In genomic region chr7:112169955-112170692, GRCm38 (mm10) we compare ENCODE assay signal across 7 mouse cellular contexts. TPM values are rescaled to one million over a fixed set of nuclear protein-coding genes. Genes with fewer than 3 reads are reported as not detected.
DNase-seq lines count a peak whose midpoint lies in the region; ATAC-seq and TF ChIP-seq lines count a peak whose summit lies in the region.

No protein-coding gene starts in this region.

- intact Hi-C loops in gastrocnemius, adult 2 months (cut with DNase I): no loop called here

- no peaks in the 10 kb centered on the region for H3K27me3 ChIP-seq in hindbrain, embryonic 15.5 days

- H3K36me3 ChIP-seq in hindbrain, embryonic 15.5 days: no peaks in the 10 kb centered on the region

- no peaks in the 10 kb centered on the region for H3K4me1 ChIP-seq in hindbrain, embryonic 15.5 days (replicated peaks)

- H3K9ac ChIP-seq in hindbrain, embryonic 15.5 days: no peak overlapping the region

- WGBS in hindbrain, embryonic 15.5 days: 18% methylated on average over 10 of the region's 10 CpGs

- no peak overlapping the region for H3K4me2 ChIP-seq in hindbrain, embryonic 15.5 days

- TF ChIP-seq CTCF in gastrocnemius, adult 2 months (IDR thresholded peaks at IDR 0.05): no peak

- peak; percentile 70 to 81 for DNase-seq in right cerebral cortex, postnatal 10 days (ENCODE audit: low spot score in 2 of 2)
- no peak for DNase-seq in right cerebral cortex, postnatal 4 days
- DNase-seq in lung, postnatal 14 days: peak; percentile 32
- DNase-seq in gastrocnemius, adult 2 months: no peak
- no peak for DNase-seq in adrenal gland, adult 18-20 months (ENCODE audit: low spot score in 2 of 2)

- no peaks in the 10 kb centered on the region for H3K9me3 ChIP-seq in hindbrain, embryonic 15.5 days

- no peak overlapping the region for H3K4me3 ChIP-seq in hindbrain, embryonic 15.5 days
- no peak overlapping the region for H3K4me3 ChIP-seq in gastrocnemius, adult 2 months

- H3K27ac ChIP-seq in hindbrain, embryonic 15.5 days (replicated peaks): 0 out of 2 replicates have a peak overlapping the region, but pooled peaks have one; percentile 32
- no peak overlapping the region for H3K27ac ChIP-seq in gastrocnemius, adult 2 months

- peak; percentile 79 for ATAC-seq in hindbrain, embryonic 15.5 days (ENCODE audit: low FRiP score, low read depth)
- ATAC-seq in erythroblast, adult 5-6 weeks (replicated peaks; ENCODE audit: low FRiP score, poor library complexity, severe bottlenecking): no peak

RNA-seq across cellular contexts. Expression of gene Dkk3, which starts 11.3 kb away (rescaled TPM):
- polyA plus RNA-seq in hindbrain, embryonic 15.5 days (2015; fragmentation: Nextera tagmentation; extraction: Ambion mirVana): 30.3 and 32.8 TPM in 2 replicates
- total RNA-seq in gastrocnemius, adult 2 months (2021): 1 to 10 TPM; 2.1 to 2.4 TPM
- total RNA-seq in adrenal gland, adult 18-20 months (2021): 10 to 100 TPM; 19.0 to 20.1 TPM
- total RNA-seq in erythroblast, adult 5-6 weeks (2015; ENCODE audit: low replicate concordance): not detected in 2 replicates
- total RNA-seq in erythroblast, adult 5-6 weeks (2017; ENCODE audit: low replicate concordance): not detected in 2 replicates

RNA-seq across cellular contexts. Expression of gene Mical2, which starts 55.5 kb away (rescaled TPM):
- 3.8 and 4.6 TPM in 2 replicates for polyA plus RNA-seq in hindbrain, embryonic 15.5 days (2015; fragmentation: Nextera tagmentation; extraction: Ambion mirVana)
- total RNA-seq in gastrocnemius, adult 2 months (2021): 100 to 1,000 TPM; 124 to 136 TPM
- total RNA-seq in adrenal gland, adult 18-20 months (2021): 10 to 100 TPM in 1 of 2 experiments, 1 to 10 TPM in 1; 9.1 to 17.9 TPM
- total RNA-seq in erythroblast, adult 5-6 weeks (2015; ENCODE audit: low replicate concordance): 0.63 TPM in 1 of 2 replicates, not detected in the other
- total RNA-seq in erythroblast, adult 5-6 weeks (2017; ENCODE audit: low replicate concordance): 0.34 and 1.5 TPM in 2 replicates

Comparison
In these comparisons a context has a peak if more than half of its experiments do, and no peak if none do; other contexts are left out.
1. DNase-seq: peak in right cerebral cortex, postnatal 10 days (2 of 2) and lung, postnatal 14 days (single experiment); none in right cerebral cortex, postnatal 4 days (single experiment), gastrocnemius, adult 2 months (single experiment) and adrenal gland, adult 18-20 months (0 of 2).
2. RNA of gene Dkk3, which starts 11.3 kb away (total RNA-seq): 19.0 to 20.1 TPM in adrenal gland, adult 18-20 months; 2.1 to 2.4 TPM in gastrocnemius, adult 2 months and not detected in erythroblast, adult 5-6 weeks; every median in the first group is over 4 times any median in the second.